Mouse (Mus musculus) left cerebral cortex, postnatal 4 days (tissue): ENCODE results near the gene Cmss1. TPM values are rescaled to one million over a fixed set of nuclear protein-coding genes. Genes with fewer than 3 reads are reported as not detected.
A peak's percentile ranks its signal among the peaks of the same experiment; 100 is the strongest.

Experiments
- DNase-seq: peaks from one replicate; pipeline ENCODE4 v3.0.0-alpha.2; 2022
- intact Hi-C: fragments of 180-260 bp; cut with DNase I; formaldehyde crosslinking; loops from one replicate; pipeline ENCODE4 v1.15.1; 2025
- total RNA-seq, 2 experiments: library from RNA; stranded (reverse); gene quantifications; 2 replicates each; pipeline ENCODE4 v1.2.3; 2021

Gene Cmss1
- total RNA-seq, 2 experiments from 2014 or later = 16.4 to 17.0 TPM

- intact Hi-C loops = no loop called here
- DNase-seq = no peak
Measured at GRCm38 (mm10) chr16:57313487-57313886, 293.2 kb downstream of the Cmss1 start.

- intact Hi-C loops = no loop called here
Measured at GRCm38 (mm10) chr16:57312130-57312529, 294.5 kb downstream of the Cmss1 start.

GRCm38 (mm10) chr16:57305463-57305862 is 301.2 kb downstream of the Cmss1 start:
- no peak for DNase-seq
- intact Hi-C loops = no loop called here

More at GRCm38 (mm10) chr16:57312130-57312529, 294.5 kb downstream of the Cmss1 start:
- no peak for DNase-seq

- intact Hi-C loops = no loop called here
- no peak for DNase-seq
Measured at GRCm38 (mm10) chr16:57303716-57304115, 302.9 kb downstream of the Cmss1 start.

- DNase-seq = no peak
- intact Hi-C loops = no loop called here
Measured at GRCm38 (mm10) chr16:57302792-57303698, 303.6 kb downstream of the Cmss1 start.

- DNase-seq = no peak
- intact Hi-C loops = no loop called here
Measured at GRCm38 (mm10) chr16:57301512-57302115, 305.1 kb downstream of the Cmss1 start.

GRCm38 (mm10) chr16:57295216-57295934 is 311.3 kb downstream of the Cmss1 start:
- intact Hi-C loops = no loop called here

GRCm38 (mm10) chr16:57292765-57293164 is 313.9 kb downstream of the Cmss1 start, which contains the start of gene Tmem30c:
Tmem30c (minus strand) TSS chr16:57292865.
- no peak for DNase-seq
- intact Hi-C loops = no loop called here

More at GRCm38 (mm10) chr16:57295216-57295934, 311.3 kb downstream of the Cmss1 start:
- no peak for DNase-seq

- intact Hi-C loops = no loop called here
- DNase-seq = no peak
Measured at GRCm38 (mm10) chr16:57292296-57292695, 314.4 kb downstream of the Cmss1 start.

- intact Hi-C loops = no loop called here
- DNase-seq = no peak
Measured at GRCm38 (mm10) chr16:57291696-57292095, 315.0 kb downstream of the Cmss1 start.

GRCm38 (mm10) chr16:57281417-57281816 is 325.2 kb downstream of the Cmss1 start:
- no peak for DNase-seq
- intact Hi-C loops = no loop called here

- intact Hi-C loops = no loop called here
- DNase-seq = peak; percentile 32
Measured at GRCm38 (mm10) chr16:57280221-57281217, 326.1 kb downstream of the Cmss1 start.

GRCm38 (mm10) chr16:57278976-57279626 is 327.6 kb downstream of the Cmss1 start:
- intact Hi-C loops = no loop called here
- DNase-seq = no peak

- DNase-seq = no peak
- intact Hi-C loops = no loop called here
Measured at GRCm38 (mm10) chr16:57269751-57270150, 336.9 kb downstream of the Cmss1 start.

- intact Hi-C loops = no loop called here
- peak; percentile 52 for DNase-seq
Measured at GRCm38 (mm10) chr16:57268058-57268841, 338.4 kb downstream of the Cmss1 start.

GRCm38 (mm10) chr16:57267068-57267467 is 339.6 kb downstream of the Cmss1 start:
- intact Hi-C loops = no loop called here

GRCm38 (mm10) chr16:57260152-57260551 is 346.5 kb downstream of the Cmss1 start:
- intact Hi-C loops = no loop called here

More at GRCm38 (mm10) chr16:57267068-57267467, 339.6 kb downstream of the Cmss1 start:
- DNase-seq = no peak

GRCm38 (mm10) chr16:57259356-57260083 is 347.1 kb downstream of the Cmss1 start:
- intact Hi-C loops = no loop called here
- DNase-seq = no peak

More at GRCm38 (mm10) chr16:57260152-57260551, 346.5 kb downstream of the Cmss1 start:
- DNase-seq = no peak
